Mouse (Mus musculus) adrenal gland, postnatal 14 days (tissue): ENCODE data around the gene Dbp. TPM values are rescaled to one million over a fixed set of nuclear protein-coding genes. Genes with fewer than 3 reads are reported as not detected.

ENCODE experiments used
- DNase-seq: peaks from one replicate; pipeline ENCODE4 v3.0.0; 2021; ENCODE audit warnings: mixed read lengths
- total RNA-seq: library from RNA; stranded (reverse); gene quantifications from 2 replicates; pipeline ENCODE4 v1.2.3, GENCODE M21; 2021

Dbp gene
- total RNA-seq, 1 experiment from 2014 or later = 46.3 TPM

GRCm38 (mm10) chr7:45693921-45694591 is 10.8 kb upstream of the Dbp start, which contains the start of gene Sec1:
Gene Sec1 (minus strand): TSS chr7:45694402.
- no peak for DNase-seq

GRCm38 (mm10) chr7:45695098-45695497 is 9.8 kb upstream of the Dbp start:
- no peak for DNase-seq

- no peak for DNase-seq
These were observed 7.0 kb upstream of the Dbp start for GRCm38 (mm10) chr7:45697894-45698293.

- no peak for DNase-seq
These were observed 5.3 kb upstream of the Dbp start, which contains the start of gene Car11 for GRCm38 (mm10) chr7:45699523-45700141. Gene Car11 (plus strand): TSS chr7:45699843.

- peak; percentile 82 for DNase-seq
These were observed 4.4 kb upstream of the Dbp start for GRCm38 (mm10) chr7:45700301-45701015.

GRCm38 (mm10) chr7:45701072-45701471 is 3.8 kb upstream of the Dbp start:
- DNase-seq = no peak

GRCm38 (mm10) chr7:45701607-45702006 is 3.3 kb upstream of the Dbp start:
- DNase-seq = no peak

- no peak for DNase-seq
These were observed 2.6 kb upstream of the Dbp start for GRCm38 (mm10) chr7:45702316-45702715.

- no peak for DNase-seq
These were observed 1.9 kb upstream of the Dbp start for GRCm38 (mm10) chr7:45702809-45703520.

GRCm38 (mm10) chr7:45703521-45704033 is 1.3 kb upstream of the Dbp start:
- DNase-seq = no peak

GRCm38 (mm10) chr7:45704046-45704559 is 785 bp upstream of the Dbp start:
- peak; percentile 79 for DNase-seq

- DNase-seq = no peak
These were observed 566 bp downstream of the Dbp start for GRCm38 (mm10) chr7:45705443-45705864.

GRCm38 (mm10) chr7:45705873-45706281 is 989 bp downstream of the Dbp start:
- peak; percentile 94 for DNase-seq

- peak; percentile 97 for DNase-seq
These were observed 1.9 kb downstream of the Dbp start for GRCm38 (mm10) chr7:45706721-45707241.

GRCm38 (mm10) chr7:45707375-45707967 is 2.6 kb downstream of the Dbp start:
- peak; percentile 99 for DNase-seq

GRCm38 (mm10) chr7:45708221-45708761 is 3.4 kb downstream of the Dbp start:
- DNase-seq = peak; percentile 44

GRCm38 (mm10) chr7:45709036-45709435 is 4.1 kb downstream of the Dbp start:
- peak; percentile 41 for DNase-seq

GRCm38 (mm10) chr7:45709677-45710355 is 4.9 kb downstream of the Dbp start:
- no peak for DNase-seq

GRCm38 (mm10) chr7:45710477-45711191 is 5.7 kb downstream of the Dbp start:
- DNase-seq = no peak
